Comparison of ENCODE assay signal across 27 mouse cellular contexts in the genomic region with DNA sequence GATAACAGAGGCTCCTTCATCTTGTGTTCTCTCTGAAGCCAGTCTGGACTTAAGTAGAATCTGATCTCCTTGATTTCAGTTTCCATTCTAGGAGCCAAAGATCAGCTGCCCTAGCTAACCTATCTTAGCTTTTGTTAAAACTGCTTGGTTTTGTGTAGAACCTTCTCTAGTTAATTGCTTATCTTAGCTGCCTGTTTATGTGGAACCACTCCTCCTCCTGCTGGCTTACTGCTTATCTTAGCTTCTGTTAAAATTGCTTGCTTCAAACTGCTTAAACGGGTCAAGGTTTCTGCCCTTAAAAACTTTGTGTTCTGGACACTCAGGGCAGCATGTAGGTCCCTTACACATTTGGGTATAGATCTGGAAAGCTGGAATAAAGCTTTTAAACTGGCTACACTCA.
DNase-seq lines count a peak whose midpoint lies in the region; ATAC-seq and TF ChIP-seq lines count a peak whose summit lies in the region.
"Had no signal": no experiment of that assay in that cellular context is flagged by ENCODE, and none has a peak within 500 bp of the region (broad histone marks: within the 10 kb centered on the region; RNA-seq: fewer than 3 reads in every experiment).

No protein-coding gene starts in this region.

- 35% methylated on average over 1 of the region's 1 CpGs for WGBS in kidney, adult 2 months
- WGBS in kidney, embryonic 14.5 days, result 71% methylated on average over 1 of the region's 1 CpGs
- whole genome bisulfite sequencing in liver, embryonic 14.5 days (ENCODE audit: insufficient replicate concordance), result 20% methylated on average over 1 of the region's 1 CpGs
- 40% methylated on average over 1 of the region's 1 CpGs for WGBS in liver, embryonic 11.5 days
- WGBS in forebrain, postnatal 0 days, result 86% methylated on average over 1 of the region's 1 CpGs
- 72% methylated on average over 1 of the region's 1 CpGs for WGBS in midbrain, embryonic 16.5 days

- H3K9ac ChIP-seq in kidney, embryonic 14.5 days (ENCODE audit: low read depth, low read length), result no peak overlapping the region
- H3K9ac ChIP-seq in liver, embryonic 14.5 days (replicated peaks), result no peak overlapping the region
- H3K9ac ChIP-seq in liver, embryonic 11.5 days (ENCODE audit: low read depth, low read length), result no peak overlapping the region
- H3K9ac ChIP-seq in forebrain, postnatal 0 days, result no peak overlapping the region
- no peak overlapping the region for H3K9ac ChIP-seq in midbrain, embryonic 16.5 days (ENCODE audit: low read depth, low read length)
- H3K9ac ChIP-seq: forebrain, embryonic 13.5 days; heart, embryonic 12.5 days; heart, embryonic 15.5 days; hindbrain, embryonic 13.5 days had no signal

- peaks cover 18% of the 10 kb centered on the region for H3K4me1 ChIP-seq in kidney, adult 2 months (ENCODE audit: control insufficient read depth, insufficient read depth, low read length)
- no peaks in the 10 kb centered on the region for H3K4me1 ChIP-seq in kidney, embryonic 14.5 days (ENCODE audit: control insufficient read depth, insufficient read depth, low read length)
- peaks cover 0 to 8% of the 10 kb centered on the region in 2 experiments; a peak in 2 of 4 replicates for H3K4me1 ChIP-seq in liver, embryonic 14.5 days (replicated peaks; ENCODE audit: control insufficient read depth in 2 of 2, insufficient read depth in 2 of 2, low read length in 1 of 2)
- no peaks in the 10 kb centered on the region; the same call in 1 of the 2 replicates for H3K4me1 ChIP-seq in liver, embryonic 11.5 days (replicated peaks; ENCODE audit: control insufficient read depth, insufficient read depth, low read length)
- H3K4me1 ChIP-seq in forebrain, postnatal 0 days (ENCODE audit: insufficient read depth), result no peaks in the 10 kb centered on the region
- H3K4me1 ChIP-seq in midbrain, embryonic 16.5 days (ENCODE audit: control insufficient read depth, insufficient read depth, low read length), result peaks cover 3% of the 10 kb centered on the region; the same call in 1 of the 2 replicates
- H3K4me1 ChIP-seq: forebrain, embryonic 10.5 days; forebrain, embryonic 13.5 days; heart, embryonic 15.5 days; hindbrain, embryonic 10.5 days; hindbrain, embryonic 13.5 days had no signal

- H3K9me3 ChIP-seq in kidney, embryonic 14.5 days (ENCODE audit: control insufficient read depth, low read length), result no peaks in the 10 kb centered on the region
- H3K9me3 ChIP-seq in liver, embryonic 14.5 days (ENCODE audit: control insufficient read depth, low read length), result no peaks in the 10 kb centered on the region
- no peaks in the 10 kb centered on the region for H3K9me3 ChIP-seq in liver, embryonic 11.5 days (ENCODE audit: control insufficient read depth, low read length)
- no peaks in the 10 kb centered on the region for H3K9me3 ChIP-seq in forebrain, postnatal 0 days (ENCODE audit: low read length)
- no peaks in the 10 kb centered on the region for H3K9me3 ChIP-seq in midbrain, embryonic 16.5 days (replicated peaks; ENCODE audit: control insufficient read depth, low read length, poor library complexity, severe bottlenecking)
- H3K9me3 ChIP-seq: forebrain, embryonic 10.5 days; forebrain, embryonic 13.5 days; heart, embryonic 12.5 days; heart, embryonic 15.5 days; hindbrain, embryonic 10.5 days; hindbrain, embryonic 13.5 days had no signal

- H3K4me2 ChIP-seq in kidney, embryonic 14.5 days (replicated peaks; ENCODE audit: low read depth, low read length), result no peak overlapping the region
- no peak overlapping the region for H3K4me2 ChIP-seq in liver, embryonic 14.5 days (ENCODE audit: low read depth)
- no peak overlapping the region for H3K4me2 ChIP-seq in liver, embryonic 11.5 days
- H3K4me2 ChIP-seq in forebrain, postnatal 0 days (ENCODE audit: low read depth), result no peak overlapping the region
- no peak overlapping the region for H3K4me2 ChIP-seq in midbrain, embryonic 16.5 days (ENCODE audit: low read length)
- H3K4me2 ChIP-seq: forebrain, embryonic 13.5 days; heart, embryonic 12.5 days; heart, embryonic 15.5 days; hindbrain, embryonic 13.5 days had no signal

- no peak for TF ChIP-seq POLR2A in kidney, adult 2 months (IDR thresholded peaks at IDR 0.05; ENCODE audit: low read depth, low read length)

- 0 out of 2 replicates have a peak, but pooled peaks have one; percentile 4 for TF ChIP-seq EP300 in liver, embryonic 14.5 days (IDR thresholded peaks at IDR 0.05; ENCODE audit: low read depth)

- no peak overlapping the region for H3K27ac ChIP-seq in kidney, adult 2 months (ENCODE audit: insufficient read depth, low read depth, low read length)
- no peak overlapping the region for H3K27ac ChIP-seq in kidney, embryonic 14.5 days (ENCODE audit: low read depth, low read length)
- no peak overlapping the region for H3K27ac ChIP-seq in liver, embryonic 14.5 days
- H3K27ac ChIP-seq in liver, embryonic 11.5 days (ENCODE audit: low read depth, low read length), result no peak overlapping the region
- no peak overlapping the region for H3K27ac ChIP-seq in forebrain, postnatal 0 days (ENCODE audit: low read depth, low read length)
- no peak overlapping the region for H3K27ac ChIP-seq in midbrain, embryonic 16.5 days (ENCODE audit: low read length)
- H3K27ac ChIP-seq: forebrain, embryonic 10.5 days; forebrain, embryonic 13.5 days; gastrocnemius, adult 2 months; heart, adult 2 months; heart, embryonic 15.5 days; hindbrain, embryonic 10.5 days; hindbrain, embryonic 13.5 days had no signal

- DNase-seq in kidney, adult 2 months, result peak; percentile 8
- no peak for DNase-seq in liver, embryonic 14.5 days (ENCODE audit: low read depth in 3 of 3, low spot score in 3 of 3)
- no peak for DNase-seq in liver, embryonic 11.5 days (ENCODE audit: low spot score)
- peak; percentile 26 for DNase-seq in yolk sac, embryonic 10.5 days (ENCODE audit: low spot score)
- no peak for DNase-seq in forebrain, postnatal 0 days
- DNase-seq: adrenal gland, postnatal 10 days; adrenal gland, postnatal 36 days; cerebellum, adult 18-20 months; cerebellum, adult 9-10 months; cerebellum, postnatal 14 days; gastrocnemius, adult 2 months; gastrocnemius, postnatal 14 days; heart, adult 2 months; heart, postnatal 10 days; heart, postnatal 36 days had no signal

- no peak for ATAC-seq in kidney, embryonic 14.5 days (ENCODE audit: low FRiP score, low TSS enrichment)
- ATAC-seq in liver, embryonic 14.5 days (ENCODE audit: insufficient read depth), result no peak
- no peak for ATAC-seq in liver, embryonic 11.5 days (replicated peaks; ENCODE audit: low FRiP score)
- peak; percentile 49 for ATAC-seq in megakaryocyte progenitor cell, adult 5-6 weeks (replicated peaks; ENCODE audit: poor library complexity)
- no peak for ATAC-seq in forebrain, postnatal 0 days
- no peak for ATAC-seq in midbrain, embryonic 16.5 days
- ATAC-seq: CD4-positive, CD25-positive, alpha-beta regulatory T cell, adult 4 months; forebrain, embryonic 13.5 days; forebrain, embryonic 16.5 days; hindbrain, embryonic 16.5 days had no signal

- no peak overlapping the region for H3K4me3 ChIP-seq in kidney, adult 2 months (ENCODE audit: insufficient read depth, low read depth, low read length)
- H3K4me3 ChIP-seq in kidney, embryonic 14.5 days (ENCODE audit: low read length), result no peak overlapping the region
- H3K4me3 ChIP-seq in liver, embryonic 14.5 days (ENCODE audit: insufficient read depth in 1 of 2, low read depth in 2 of 2, low read length in 2 of 2), result no peak overlapping the region
- no peak overlapping the region for H3K4me3 ChIP-seq in liver, embryonic 11.5 days (ENCODE audit: low read depth, low read length)
- no peak overlapping the region for H3K4me3 ChIP-seq in forebrain, postnatal 0 days (ENCODE audit: low read depth, low read length)
- no peak overlapping the region for H3K4me3 ChIP-seq in midbrain, embryonic 16.5 days (ENCODE audit: low read depth, low read length)
- H3K4me3 ChIP-seq: forebrain, embryonic 10.5 days; forebrain, embryonic 13.5 days; gastrocnemius, adult 2 months; heart, adult 2 months; heart, embryonic 12.5 days; heart, embryonic 15.5 days; hindbrain, embryonic 10.5 days; hindbrain, embryonic 13.5 days had no signal

- no peaks in the 10 kb centered on the region for H3K27me3 ChIP-seq in kidney, adult 2 months (replicated peaks; ENCODE audit: control insufficient read depth, insufficient read depth, low read length)
- no peaks in the 10 kb centered on the region for H3K27me3 ChIP-seq in kidney, embryonic 14.5 days (ENCODE audit: control insufficient read depth, insufficient read depth, low read length)
- H3K27me3 ChIP-seq in liver, embryonic 14.5 days (ENCODE audit: control insufficient read depth, insufficient read depth, low read length), result no peaks in the 10 kb centered on the region
- no peaks in the 10 kb centered on the region for H3K27me3 ChIP-seq in liver, embryonic 11.5 days (replicated peaks; ENCODE audit: control insufficient read depth, insufficient read depth, low read length)
- H3K27me3 ChIP-seq in forebrain, postnatal 0 days (ENCODE audit: insufficient read depth, low read length), result no peaks in the 10 kb centered on the region
- no peaks in the 10 kb centered on the region for H3K27me3 ChIP-seq in midbrain, embryonic 16.5 days (ENCODE audit: control insufficient read depth, insufficient read depth, low read depth, low read length)
- H3K27me3 ChIP-seq: forebrain, embryonic 13.5 days; heart, embryonic 12.5 days; heart, embryonic 15.5 days; hindbrain, embryonic 13.5 days had no signal

- TF ChIP-seq CTCF in kidney, adult 2 months (conservative IDR thresholded peaks at IDR 0.05; ENCODE audit: insufficient read depth, insufficient read length, low read depth, low read length), result no peak
- TF ChIP-seq CTCF in liver, embryonic 14.5 days (IDR thresholded peaks at IDR 0.05; ENCODE audit: low read depth), result no peak
- TF ChIP-seq CTCF in forebrain, postnatal 0 days (IDR thresholded peaks at IDR 0.05; ENCODE audit: low read depth), result no peak

- no peaks in the 10 kb centered on the region for H3K36me3 ChIP-seq in kidney, adult 2 months (ENCODE audit: control insufficient read depth, insufficient read depth, low read length)
- no peaks in the 10 kb centered on the region for H3K36me3 ChIP-seq in kidney, embryonic 14.5 days (ENCODE audit: control insufficient read depth, insufficient read depth, low read length)
- H3K36me3 ChIP-seq in liver, embryonic 14.5 days (replicated peaks; ENCODE audit: control insufficient read depth, insufficient read depth, low read depth), result no peaks in the 10 kb centered on the region
- H3K36me3 ChIP-seq in liver, embryonic 11.5 days (ENCODE audit: control insufficient read depth, insufficient read depth, low read length), result no peaks in the 10 kb centered on the region
- H3K36me3 ChIP-seq in forebrain, postnatal 0 days (ENCODE audit: insufficient read depth), result no peaks in the 10 kb centered on the region
- H3K36me3 ChIP-seq in midbrain, embryonic 16.5 days (ENCODE audit: control insufficient read depth, insufficient read depth, low read length), result no peaks in the 10 kb centered on the region
- H3K36me3 ChIP-seq: forebrain, embryonic 10.5 days; heart, embryonic 12.5 days; heart, embryonic 15.5 days; hindbrain, embryonic 10.5 days; hindbrain, embryonic 13.5 days had no signal

Comparison
In these comparisons a context has a peak if more than half of its experiments do, and no peak if none do; other contexts are left out.
1. DNase-seq: peak in kidney, adult 2 months (single experiment) and yolk sac, embryonic 10.5 days (single experiment); none in liver, embryonic 14.5 days (0 of 3), liver, embryonic 11.5 days (single experiment) and forebrain, postnatal 0 days (single experiment).